Mouse (Mus musculus) kidney, adult 2 months (tissue): ENCODE results near the gene Isca2. TPM values are rescaled to one million over a fixed set of nuclear protein-coding genes. Genes with fewer than 3 reads are reported as not detected.
A peak's percentile ranks its signal among the peaks of the same experiment; 100 is the strongest.

Experiments used
- DNase-seq: peaks from one replicate; pipeline ENCODE4 v3.0.0; 2021
- H3K27ac ChIP-seq: fragments of 200-500 bp; 2 replicates; pipeline ENCODE4 v1.5.1; 2012; ENCODE audit warnings: low read depth, low read length, control low read depth, inconsistent platforms; ENCODE audit not compliant: insufficient read depth
- H3K27me3 ChIP-seq: fragments of 200-500 bp; replicated peaks from 2 replicates; pipeline ENCODE4 v1.6.1; 2012; ENCODE audit warnings: mild to moderate bottlenecking, moderate library complexity, low read length, inconsistent platforms; ENCODE audit not compliant: control insufficient read depth, insufficient read depth
- H3K36me3 ChIP-seq: fragments of 200-500 bp; 2 replicates; pipeline ENCODE4 v1.6.1; 2012; ENCODE audit warnings: mild to moderate bottlenecking, moderate library complexity, low read length, inconsistent platforms; ENCODE audit not compliant: control insufficient read depth, insufficient read depth
- H3K4me1 ChIP-seq: fragments of 200-500 bp; 2 replicates; pipeline ENCODE4 v1.6.1; 2011; ENCODE audit warnings: low read length; ENCODE audit not compliant: control insufficient read depth, insufficient read depth
- H3K4me3 ChIP-seq: fragments of 200-500 bp; 2 replicates; pipeline ENCODE4 v1.5.1; 2011; ENCODE audit warnings: mild to moderate bottlenecking, low read depth, low read length, control low read depth; ENCODE audit not compliant: insufficient read depth
- CTCF ChIP-seq: fragments of 200-500 bp; conservative IDR thresholded peaks from 2 replicates; pipeline ENCODE4 v1.5.1; 2011; ENCODE audit warnings: low read depth, mild to moderate bottlenecking, control low read depth, low read length, moderate library complexity, mixed read lengths; ENCODE audit not compliant: insufficient read depth, insufficient read length
- POLR2A ChIP-seq: fragments of 200-500 bp; IDR thresholded peaks from one replicate; pipeline ENCODE4 v1.6.1; 2011; ENCODE audit warnings: low read depth, low read length, control low read depth
- WGBS: fragments of 180-500 bp; shearing (Covaris S2); methylation state at CpG from one replicate; pipeline ENCODE4 v1.1.7; 2018; 5-methylcytosine and 5-hydroxymethylcytosine counted together
- polyA plus RNA-seq: library from polyadenylated mRNA; depleted of rRNA; stranded (reverse); fragments of >200 nt; gene quantifications from 2 replicates; pipeline ENCODE4 v1.2.3, GENCODE M21; 2012

The Isca2 gene
- polyA plus RNA-seq, 1 experiment: 105 TPM

DNA sequence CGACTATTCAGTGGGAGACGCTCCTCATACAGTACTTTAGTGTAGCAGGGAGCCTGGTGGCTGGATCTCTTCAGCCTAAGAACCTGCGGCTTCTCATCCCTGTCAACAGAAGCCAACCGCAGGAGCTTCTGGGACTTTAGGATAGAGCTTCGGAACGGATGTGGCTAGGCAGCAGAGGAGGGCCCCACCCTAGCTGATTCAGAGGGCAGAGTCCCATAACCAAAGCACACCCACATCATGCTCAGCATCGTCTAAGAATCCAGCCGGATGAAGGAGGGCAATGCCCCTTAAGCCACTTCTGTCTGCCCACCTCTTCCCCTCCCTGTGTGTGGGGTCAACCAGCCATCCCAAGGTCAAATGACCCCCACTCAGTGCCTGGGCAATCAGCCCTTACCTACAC, 21.6 kb downstream of the Isca2 start:
- Histone ChIP-seq H3K4me3 (no peak overlapping the region), H3K36me3 (no peaks in the 10 kb centered on the region), H3K27ac (no peak overlapping the region), H3K4me1 (no peaks in the 10 kb centered on the region), H3K27me3 (no peaks in the 10 kb centered on the region)
- no peak for DNase-seq
- 83% methylated on average over 8 of the region's 8 CpGs for WGBS
- TF ChIP-seq CTCF (no peak), POLR2A (no peak)

- Histone ChIP-seq H3K4me3 (no peak overlapping the region), H3K27ac (no peak overlapping the region), H3K4me1 (no peaks in the 10 kb centered on the region), H3K27me3 (no peaks in the 10 kb centered on the region), H3K36me3 (no peaks in the 10 kb centered on the region)
- WGBS: 94% methylated on average over 13 of the region's 13 CpGs
- DNase-seq: no peak
- TF ChIP-seq POLR2A: no peak
- TF ChIP-seq CTCF: no peak
These were observed 26.0 kb downstream of the Isca2 start for GRCm38 (mm10) chr12:84799086-84799485.

DNA sequence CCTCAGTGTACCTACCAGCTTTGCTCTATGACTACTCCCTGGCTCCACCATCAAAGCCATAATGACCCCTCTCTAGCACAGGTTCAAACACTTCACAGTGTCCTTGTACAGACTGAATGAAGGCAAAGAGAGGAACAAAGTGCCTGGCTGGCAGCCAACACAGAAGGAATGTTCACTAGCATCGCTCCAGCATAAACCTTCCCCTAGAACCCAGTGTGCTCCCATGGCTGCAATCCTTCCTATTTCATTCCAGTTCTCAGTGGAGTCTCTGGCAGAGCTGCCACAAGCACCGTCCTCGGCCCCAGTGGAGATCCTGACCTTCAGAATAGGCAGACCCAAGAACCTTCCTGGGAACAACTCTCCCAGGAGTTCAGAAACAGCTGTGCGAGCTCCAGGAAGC, 27.4 kb downstream of the Isca2 start:
- 47% methylated on average over 4 of the region's 4 CpGs for WGBS
- H3K4me1 ChIP-seq: no peaks in the 10 kb centered on the region
- no peaks in the 10 kb centered on the region for H3K36me3 ChIP-seq
- TF ChIP-seq CTCF: no peak
- no peak for TF ChIP-seq POLR2A
- no peak overlapping the region for H3K4me3 ChIP-seq
- no peaks in the 10 kb centered on the region for H3K27me3 ChIP-seq
- no peak overlapping the region for H3K27ac ChIP-seq
- DNase-seq: peak; percentile 8

GRCm38 (mm10) chr12:84801532-84802110, 28.6 kb downstream of the Isca2 start:
- Histone ChIP-seq H3K27me3 (no peaks in the 10 kb centered on the region), H3K36me3 (no peaks in the 10 kb centered on the region), H3K4me1 (no peaks in the 10 kb centered on the region), H3K4me3 (no peak overlapping the region), H3K27ac (no peak overlapping the region)
- TF ChIP-seq POLR2A (no peak), CTCF (no peak)
- no peak for DNase-seq
- 73% methylated on average over 13 of the region's 13 CpGs for WGBS

DNA sequence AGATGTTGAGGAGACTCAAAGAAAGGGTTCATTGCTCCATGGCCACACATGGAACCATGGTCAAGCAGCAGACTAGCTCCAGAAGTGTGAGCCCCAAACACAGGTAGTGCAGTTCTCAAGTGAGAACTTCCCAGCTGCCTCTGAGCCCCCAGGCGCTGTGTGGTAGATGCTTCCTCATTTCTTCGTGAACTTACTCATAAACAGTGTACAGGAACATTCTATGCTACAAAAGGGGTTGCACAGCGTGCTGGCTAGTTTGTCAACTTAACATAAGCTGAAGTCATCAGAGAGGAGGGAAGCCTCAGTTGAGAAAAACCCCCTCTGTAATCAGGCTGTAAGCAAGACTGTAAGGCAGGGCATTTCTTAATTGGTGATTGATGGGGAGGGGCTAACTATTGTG, 29.6 kb downstream of the Isca2 start:
- TF ChIP-seq CTCF (no peak), POLR2A (no peak)
- no peak for DNase-seq
- no peak overlapping the region for H3K27ac ChIP-seq

DNA sequence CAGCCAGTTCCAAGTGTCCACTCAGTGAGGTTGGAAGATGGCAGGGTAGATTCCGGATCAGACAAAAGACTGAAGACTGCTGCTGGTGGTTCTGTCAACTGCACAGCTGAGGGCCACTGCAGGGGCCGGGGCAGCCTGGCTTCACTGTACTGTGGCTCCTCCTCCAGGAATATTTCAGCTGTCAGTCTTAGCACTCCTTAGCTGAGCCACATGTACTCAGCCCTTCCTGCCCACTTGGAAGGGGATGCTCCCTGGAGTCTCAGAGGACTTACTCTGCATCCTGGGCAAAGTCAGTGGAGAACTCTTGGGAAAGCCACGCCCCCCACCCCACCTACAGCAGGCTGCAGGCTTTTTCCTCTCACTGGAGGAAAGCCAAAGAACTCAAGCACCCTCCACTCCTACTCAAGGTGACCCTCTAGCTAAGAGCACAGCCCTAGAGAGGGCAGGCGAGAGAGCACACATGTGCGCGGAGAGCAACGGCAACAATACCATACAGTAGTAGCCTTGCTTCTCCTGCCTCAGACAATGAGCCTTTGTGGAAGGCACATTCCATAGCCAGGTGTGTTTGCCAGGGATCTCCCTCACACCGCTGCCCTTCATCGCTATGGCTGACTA, 32.3 kb downstream of the Isca2 start:
- DNase-seq: peak; percentile 28
- Histone ChIP-seq H3K27ac (no peak overlapping the region), H3K36me3 (no peaks in the 10 kb centered on the region), H3K27me3 (no peaks in the 10 kb centered on the region), H3K4me3 (no peak overlapping the region), H3K4me1 (no peaks in the 10 kb centered on the region)
- TF ChIP-seq CTCF (no peak), POLR2A (no peak)
- 54% methylated on average over 9 of the region's 9 CpGs for WGBS

More for the DNA sequence above, 29.6 kb downstream of the Isca2 start:
- Histone ChIP-seq H3K27me3 (no peaks in the 10 kb centered on the region), H3K4me3 (no peak overlapping the region), H3K36me3 (no peaks in the 10 kb centered on the region), H3K4me1 (no peaks in the 10 kb centered on the region)
- WGBS: 88% methylated on average over 3 of the region's 3 CpGs

DNA sequence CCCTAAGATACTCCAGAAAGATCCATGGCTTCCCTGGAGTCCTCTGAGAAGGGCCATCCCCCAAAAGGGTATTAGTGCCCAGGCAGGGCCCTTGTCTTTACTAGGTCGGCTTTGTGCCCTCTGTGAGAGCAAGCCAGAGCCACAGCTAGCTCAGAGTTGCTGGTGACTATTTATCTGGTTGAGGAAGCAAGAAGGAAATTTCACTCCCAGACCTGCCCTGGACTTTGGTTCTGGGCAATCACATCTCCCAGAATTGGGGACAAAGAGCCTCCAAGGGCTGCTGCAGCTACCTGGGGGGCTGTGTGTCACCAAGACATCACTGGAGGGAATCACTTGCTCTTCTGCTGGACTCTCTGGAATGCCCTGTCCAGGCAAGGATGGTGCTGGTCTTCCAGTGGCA, 33.0 kb downstream of the Isca2 start:
- 71% methylated on average over 1 of the region's 1 CpGs for WGBS
- DNase-seq: no peak
- Histone ChIP-seq H3K4me1 (no peaks in the 10 kb centered on the region), H3K27me3 (no peaks in the 10 kb centered on the region), H3K27ac (no peak overlapping the region), H3K4me3 (no peak overlapping the region), H3K36me3 (no peaks in the 10 kb centered on the region)
- TF ChIP-seq CTCF: no peak
- TF ChIP-seq POLR2A: no peak
